Mouse (Mus musculus) MEL (cell line): ENCODE measurements at regions not wholly inside any gene's neighbourhood (a gene's known extent, or its start where the extent isn't known, plus 50 kb on each side); places are given as distances from the start of the nearest gene placed in this dataset.

Experiments
- DNase-seq: peaks from one replicate; pipeline ENCODE4 v3.0.0; 2011; ENCODE audit warnings: low read depth, low spot score
- H3K27ac ChIP-seq: 2 replicates; pipeline ENCODE4 v1.5.1; 2012; ENCODE audit warnings: low read depth, mild to moderate bottlenecking, control low read depth, low read length, moderate library complexity; ENCODE audit not compliant: control insufficient read depth
- H3K27me3 ChIP-seq, 2 experiments: fragments of 150-350 bp in 1 of 2; sonication (generic) in 1 of 2; 2 replicates each; pipeline ENCODE4 v1.6.1; 2012; ENCODE audit warnings: low read length in 2 of 2, mild to moderate bottlenecking in 2 of 2, improper control_type of control experiment in 1 of 2, moderate library complexity in 1 of 2; ENCODE audit not compliant: insufficient read depth in 2 of 2, control insufficient read depth in 1 of 2
- H3K36me3 ChIP-seq, 2 experiments: 2 replicates each; pipeline ENCODE4 v1.6.1; 2012 to 2014; ENCODE audit warnings: low read length in 2 of 2, improper control_type of control experiment in 1 of 2, inconsistent platforms in 1 of 2, mild to moderate bottlenecking in 1 of 2; ENCODE audit not compliant: insufficient read depth in 2 of 2, control insufficient read depth in 1 of 2
- H3K4me1 ChIP-seq, 2 experiments: fragments of 150-350 bp in 1 of 2; sonication (generic) in 1 of 2; 2 replicates each; pipeline ENCODE4 v1.6.1; 2012; ENCODE audit warnings: low read length in 2 of 2, improper control_type of control experiment in 1 of 2, mild to moderate bottlenecking in 1 of 2; ENCODE audit not compliant: insufficient read depth in 2 of 2, control insufficient read depth in 1 of 2
- H3K4me3 ChIP-seq, 2 experiments: fragments of 150-350 bp in 1 of 2; sonication (generic) in 1 of 2; 2 replicates each; pipeline ENCODE4 v1.5.1; 2012; ENCODE audit warnings: low read depth in 2 of 2, low read length in 2 of 2, mild to moderate bottlenecking in 2 of 2, moderate library complexity in 2 of 2, control low read depth in 1 of 2, improper control_type of control experiment in 1 of 2; ENCODE audit not compliant: control insufficient read depth in 1 of 2, insufficient read depth in 1 of 2
- H3K79me2 ChIP-seq: 2 replicates; pipeline ENCODE4 v1.6.1; 2012; ENCODE audit warnings: mild to moderate bottlenecking, low read length, moderate library complexity; ENCODE audit not compliant: control insufficient read depth, poor library complexity, insufficient read depth
- H3K9ac ChIP-seq: 2 replicates; pipeline ENCODE4 v1.6.1; 2012; ENCODE audit warnings: low read depth, mild to moderate bottlenecking, control low read depth, low read length, moderate library complexity; ENCODE audit not compliant: control insufficient read depth, poor library complexity, severe bottlenecking
- H3K9me3 ChIP-seq: fragments of 150-350 bp; sonication (generic); replicated peaks from 2 replicates; pipeline ENCODE4 v1.6.1; 2012; ENCODE audit warnings: mild to moderate bottlenecking, low read length, improper control_type of control experiment, moderate library complexity; ENCODE audit not compliant: insufficient read depth
- CHD2 ChIP-seq: IDR thresholded peaks from 2 replicates; pipeline ENCODE4 v1.6.1; 2011; ENCODE audit warnings: low read length, improper control_type of control experiment
- CTCF ChIP-seq, 3 experiments: IDR thresholded peaks in 2 of 3; conservative IDR thresholded peaks in 1 of 3; 2 replicates each; pipeline ENCODE4 v1.5.1; 2011 to 2012; ENCODE audit warnings: low read length in 3 of 3, low read depth in 2 of 3, mild to moderate bottlenecking in 2 of 3, improper control_type of control experiment in 1 of 3, inconsistent platforms in 1 of 3, mixed read lengths in 1 of 3, moderate library complexity in 1 of 3; ENCODE audit not compliant: control insufficient read depth in 1 of 3, insufficient read depth in 1 of 3, poor library complexity in 1 of 3, severe bottlenecking in 1 of 3
- ELF1 ChIP-seq: IDR thresholded peaks from 2 replicates; pipeline ENCODE4 v1.6.1; 2014; ENCODE audit warnings: low read depth, mild to moderate bottlenecking, inconsistent platforms, low read length, improper control_type of control experiment, moderate library complexity
- ETS1 ChIP-seq: IDR thresholded peaks from 2 replicates; pipeline ENCODE4 v1.6.1; 2012; ENCODE audit warnings: low read depth, mild to moderate bottlenecking, inconsistent platforms, low read length, improper control_type of control experiment, moderate library complexity
- GABPA ChIP-seq: IDR thresholded peaks from 2 replicates; pipeline ENCODE4 v1.6.1; 2012; ENCODE audit warnings: low read depth, mild to moderate bottlenecking, inconsistent platforms, low read length, improper control_type of control experiment, moderate library complexity
- GATA1 ChIP-seq: IDR thresholded peaks from 2 replicates; pipeline ENCODE4 v1.6.1; 2011; ENCODE audit warnings: low read depth, low read length, improper control_type of control experiment
- MAFK ChIP-seq: IDR thresholded peaks from 2 replicates; pipeline ENCODE4 v1.6.1; 2011; ENCODE audit warnings: low read depth, mild to moderate bottlenecking, low read length, improper control_type of control experiment, borderline replicate concordance
- MAX ChIP-seq: IDR thresholded peaks from 2 replicates; pipeline ENCODE4 v1.6.1; 2011; ENCODE audit warnings: low read length, improper control_type of control experiment
- MAZ ChIP-seq: IDR thresholded peaks from 2 replicates; pipeline ENCODE4 v1.6.1; 2012; ENCODE audit warnings: low read depth, mild to moderate bottlenecking, inconsistent platforms, low read length, improper control_type of control experiment
- MEF2A ChIP-seq: IDR thresholded peaks from 2 replicates; pipeline ENCODE4 v1.6.1; 2014; ENCODE audit warnings: low read depth, mild to moderate bottlenecking, inconsistent platforms, low read length, improper control_type of control experiment; ENCODE audit not compliant: poor library complexity, insufficient replicate concordance, severe bottlenecking; ENCODE audit errors: extremely low read depth
- MYC ChIP-seq: IDR thresholded peaks from 2 replicates; pipeline ENCODE4 v1.6.1; 2011; ENCODE audit warnings: low read depth, mild to moderate bottlenecking, low read length, improper control_type of control experiment, moderate library complexity
- POLR2A ChIP-seq, 2 experiments: IDR thresholded peaks; 2 replicates each; pipeline ENCODE4 v1.6.1; 2011 to 2012; ENCODE audit warnings: low read length in 2 of 2, mild to moderate bottlenecking in 2 of 2, control low read depth in 1 of 2, improper control_type of control experiment in 1 of 2, low read depth in 1 of 2, moderate library complexity in 1 of 2; ENCODE audit not compliant: control insufficient read depth in 1 of 2, insufficient read depth in 1 of 2, poor library complexity in 1 of 2
- POLR2AphosphoS5 ChIP-seq: IDR thresholded peaks from 2 replicates; pipeline ENCODE4 v1.6.1; 2012; ENCODE audit warnings: low read depth, borderline replicate concordance, mild to moderate bottlenecking, inconsistent platforms, low read length, moderate library complexity, mixed read lengths
- RAD21 ChIP-seq: IDR thresholded peaks from 2 replicates; pipeline ENCODE4 v1.6.1; 2011; ENCODE audit warnings: mild to moderate bottlenecking, low read depth, low read length, improper control_type of control experiment
- TAL1 ChIP-seq: IDR thresholded peaks from 2 replicates; pipeline ENCODE4 v1.6.1; 2012; ENCODE audit warnings: mild to moderate bottlenecking, inconsistent platforms, low read length, moderate library complexity, mixed read lengths
- TBP ChIP-seq: IDR thresholded peaks from 2 replicates; pipeline ENCODE4 v1.8.0; 2011; ENCODE audit warnings: low read depth, low read length, improper control_type of control experiment
- USF1 ChIP-seq: IDR thresholded peaks from 2 replicates; pipeline ENCODE4 v1.6.1; 2014; ENCODE audit warnings: low read depth, mild to moderate bottlenecking, inconsistent platforms, low read length, improper control_type of control experiment, moderate library complexity
- USF2 ChIP-seq, 2 experiments: IDR thresholded peaks; 2 replicates each; pipeline ENCODE4 v1.6.1; 2011 to 2012; ENCODE audit warnings: improper control_type of control experiment in 2 of 2, low read length in 2 of 2, borderline replicate concordance in 1 of 2, inconsistent platforms in 1 of 2, low read depth in 1 of 2, mild to moderate bottlenecking in 1 of 2; ENCODE audit not compliant: insufficient read depth in 1 of 2
- ZC3H11A ChIP-seq: IDR thresholded peaks from 2 replicates; pipeline ENCODE4 v1.6.1; 2012; ENCODE audit warnings: low read depth, mild to moderate bottlenecking, inconsistent platforms, low read length, improper control_type of control experiment

GRCm38 (mm10) chr5:91725380-91726117, 208.1 kb downstream of the Parm1 start:
- Histone ChIP-seq H3K9me3 (no peaks in the 10 kb centered on the region), H3K27me3 (no peaks in the 10 kb centered on the region), H3K27ac (peak overlapping the region; percentile 100), H3K9ac (peak overlapping the region; percentile 70), H3K79me2 (peaks cover 16% of the 10 kb centered on the region), H3K4me3 (peak overlapping the region; percentile 21 to 27), H3K36me3 (peaks cover 0 to 78% of the 10 kb centered on the region in 2 experiments; a peak in 2 of 4 replicates), H3K4me1 (peaks cover 29 to 70% of the 10 kb centered on the region in 2 experiments)
- DNase-seq = peak; percentile 88
- TF ChIP-seq MAZ (no peak), TBP (peak; percentile 69), GABPA (no peak), POLR2A (IDR thresholded peaks at IDR 0.05; ENCODE audit: control insufficient read depth in 1 of 2, insufficient read depth in 1 of 2, low read depth in 1 of 2, low read length in 2 of 2, poor library complexity in 1 of 2) (peak in 1 of 2 experiments; percentile 72; a peak in 1 of 4 replicates), TAL1 (peak; percentile 88), GATA1 (peak; percentile 77)
- TF ChIP-seq, all 39 proteins: peak for 4

GRCm38 (mm10) chr5:91724881-91725280, 207.5 kb downstream of the Parm1 start:
- Histone ChIP-seq H3K9ac (peak overlapping the region; percentile 71), H3K4me3 (peak overlapping the region; percentile 7 to 26; a peak in 3 of 4 replicates), H3K4me1 (peaks cover 32 to 76% of the 10 kb centered on the region in 2 experiments), H3K79me2 (peaks cover 16% of the 10 kb centered on the region), H3K27ac (peak overlapping the region; percentile 100), H3K36me3 (peaks cover 0 to 84% of the 10 kb centered on the region in 2 experiments; a peak in 2 of 4 replicates), H3K27me3 (no peaks in the 10 kb centered on the region), H3K9me3 (no peaks in the 10 kb centered on the region)
- no peak for TF ChIP-seq MEF2A
- TF ChIP-seq POLR2A (IDR thresholded peaks at IDR 0.05; ENCODE audit: control insufficient read depth in 1 of 2, insufficient read depth in 1 of 2, low read depth in 1 of 2, low read length in 2 of 2, poor library complexity in 1 of 2) = peak in 1 of 2 experiments; percentile 96; a peak in 1 of 4 replicates
- no peak for TF ChIP-seq MAFK
- no peak for TF ChIP-seq RAD21
- peak; percentile 98 for TF ChIP-seq TBP
- TF ChIP-seq CTCF (IDR thresholded peaks at IDR 0.05 in 2 of 3, conservative IDR thresholded peaks at IDR 0.05 in 1 of 3; ENCODE audit: control insufficient read depth in 1 of 3, insufficient read depth in 1 of 3, low read depth in 2 of 3, low read length in 3 of 3, poor library complexity in 1 of 3, severe bottlenecking in 1 of 3) = no peak
- no peak for TF ChIP-seq ETS1
- peak; percentile 40; the same call in 1 of the 2 replicates for TF ChIP-seq POLR2AphosphoS5
- no peak for TF ChIP-seq MYC
- TF ChIP-seq USF1 = no peak
- TF ChIP-seq TAL1 = no peak
- no peak for TF ChIP-seq CHD2
- TF ChIP-seq ELF1 = no peak
- TF ChIP-seq MAX = no peak
- TF ChIP-seq USF2 (IDR thresholded peaks at IDR 0.05; ENCODE audit: borderline replicate concordance in 1 of 2, insufficient read depth in 1 of 2, low read depth in 1 of 2, low read length in 2 of 2) = no peak
- no peak for TF ChIP-seq ZC3H11A
- TF ChIP-seq GATA1 = no peak; the same call in 1 of the 2 replicates
- peak; percentile 95 for DNase-seq
